Mouse (Mus musculus) right cerebral cortex, postnatal 4 days (tissue): ENCODE measurements around the gene Bdnf.

ENCODE experiments used
- DNase-seq: peaks from one replicate; pipeline ENCODE4 v3.0.0-alpha.2; 2022

Bdnf gene

GRCm38 (mm10) chr2:109709346-109709745 lies 34.8 kb downstream of the Bdnf start:
- no peak for DNase-seq

- no peak for DNase-seq
Measured at GRCm38 (mm10) chr2:109711049-109711448, 36.5 kb downstream of the Bdnf start.

GRCm38 (mm10) chr2:109725261-109725660 lies 50.8 kb downstream of the Bdnf start:
- no peak for DNase-seq

GRCm38 (mm10) chr2:109725831-109726230 lies 51.3 kb downstream of the Bdnf start:
- DNase-seq: no peak

GRCm38 (mm10) chr2:109729221-109729620 lies 54.7 kb downstream of the Bdnf start:
- DNase-seq: no peak

GRCm38 (mm10) chr2:109733201-109734039 lies 58.9 kb downstream of the Bdnf start:
- no peak for DNase-seq

- DNase-seq: no peak
Measured at GRCm38 (mm10) chr2:109734228-109734627, 59.7 kb downstream of the Bdnf start.

GRCm38 (mm10) chr2:109734666-109735065 lies 60.2 kb downstream of the Bdnf start:
- DNase-seq: no peak

- DNase-seq: no peak
Measured at GRCm38 (mm10) chr2:109735347-109735746, 60.8 kb downstream of the Bdnf start.

- no peak for DNase-seq
Measured at GRCm38 (mm10) chr2:109736306-109736705, 61.8 kb downstream of the Bdnf start.

GRCm38 (mm10) chr2:109738331-109738730 lies 63.8 kb downstream of the Bdnf start:
- no peak for DNase-seq

- no peak for DNase-seq
Measured at GRCm38 (mm10) chr2:109743208-109743960, 68.9 kb downstream of the Bdnf start.

GRCm38 (mm10) chr2:109746223-109746622 lies 71.7 kb downstream of the Bdnf start:
- DNase-seq: no peak

GRCm38 (mm10) chr2:109748412-109748811 lies 73.9 kb downstream of the Bdnf start:
- DNase-seq: no peak

- DNase-seq: no peak
Measured at GRCm38 (mm10) chr2:109748815-109749214, 74.3 kb downstream of the Bdnf start.

GRCm38 (mm10) chr2:109749964-109750363 lies 75.5 kb downstream of the Bdnf start:
- DNase-seq: no peak

GRCm38 (mm10) chr2:109750484-109750883 lies 76.0 kb downstream of the Bdnf start:
- no peak for DNase-seq

- DNase-seq: no peak
Measured at GRCm38 (mm10) chr2:109756305-109756704, 81.8 kb downstream of the Bdnf start.

- DNase-seq: no peak
Measured at GRCm38 (mm10) chr2:109766772-109767171, 92.3 kb downstream of the Bdnf start.

- no peak for DNase-seq
Measured at GRCm38 (mm10) chr2:109768814-109769213, 94.3 kb downstream of the Bdnf start.

GRCm38 (mm10) chr2:109776374-109776773 lies 101.9 kb downstream of the Bdnf start:
- DNase-seq: no peak
